Mouse (Mus musculus) intestine, postnatal 0 days (tissue): ENCODE results near the gene Map3k3. TPM values are rescaled to one million over a fixed set of nuclear protein-coding genes. Genes with fewer than 3 reads are reported as not detected.

Experiments
- ATAC-seq: fragments of 200-750 bp; cut with Nextera tagmentation; 2 replicates; pipeline ENCODE4 v1.8.0; 2017; ENCODE audit warnings: mild to moderate bottlenecking, moderate TSS enrichment, moderate library complexity
- H3K27ac ChIP-seq: fragments of 300-500 bp; sonication (generic); 2 replicates; pipeline ENCODE4 v1.5.1; 2014; ENCODE audit warnings: mild to moderate bottlenecking, low read depth, low read length, moderate library complexity
- H3K27me3 ChIP-seq: fragments of 300-500 bp; sonication (generic); replicated peaks from 2 replicates; pipeline ENCODE4 v1.6.1; 2014; ENCODE audit warnings: low read length, mixed read lengths; ENCODE audit not compliant: control insufficient read depth, insufficient read depth
- H3K36me3 ChIP-seq: fragments of 300-500 bp; sonication (generic); 2 replicates; pipeline ENCODE4 v1.6.1; 2014; ENCODE audit warnings: mild to moderate bottlenecking, moderate library complexity; ENCODE audit not compliant: control insufficient read depth, insufficient read depth
- H3K4me1 ChIP-seq: fragments of 300-500 bp; sonication (generic); replicated peaks from 2 replicates; pipeline ENCODE4 v1.6.1; 2014; ENCODE audit warnings: antibody characterized with exemption, low read length, mixed read lengths; ENCODE audit not compliant: control insufficient read depth, insufficient read depth
- H3K4me2 ChIP-seq: fragments of 300-500 bp; sonication (generic); replicated peaks from 2 replicates; pipeline ENCODE4 v1.6.1; 2014; ENCODE audit warnings: low read depth, mild to moderate bottlenecking, moderate library complexity
- H3K4me3 ChIP-seq: fragments of 300-500 bp; sonication (generic); 2 replicates; pipeline ENCODE4 v1.5.1; 2014; ENCODE audit warnings: low read depth, low read length
- H3K9ac ChIP-seq: fragments of 300-500 bp; sonication (generic); 2 replicates; pipeline ENCODE4 v1.6.1; 2014; ENCODE audit warnings: mild to moderate bottlenecking, low read depth, low read length
- H3K9me3 ChIP-seq: fragments of 300-500 bp; sonication (generic); 2 replicates; pipeline ENCODE4 v1.6.1; 2016; ENCODE audit warnings: mixed run types; ENCODE audit not compliant: control insufficient read depth
- CTCF ChIP-seq: sonication (generic); IDR thresholded peaks from 2 replicates; pipeline ENCODE4 v1.5.1; 2016; ENCODE audit warnings: low read depth, mild to moderate bottlenecking, control low read depth, antibody characterized with exemption, moderate library complexity
- WGBS: fragments of 180-500 bp; shearing (Covaris S2); extraction: QIAGEN DNeasy Blood & Tissue Kit; methylation state at CpG from one replicate; pipeline ENCODE4 v1.1.7; 2014; 5-methylcytosine and 5-hydroxymethylcytosine counted together
- polyA plus RNA-seq: library from polyadenylated mRNA; unstranded; fragments of >200 nt; fragmentation: Nextera tagmentation; extraction: Ambion mirVana; gene quantifications from 2 replicates; pipeline ENCODE4 v1.2.1, GENCODE M21; 2015

The Map3k3 gene
- polyA plus RNA-seq, 1 experiment from 2014 or later: 6.2 TPM

DNA sequence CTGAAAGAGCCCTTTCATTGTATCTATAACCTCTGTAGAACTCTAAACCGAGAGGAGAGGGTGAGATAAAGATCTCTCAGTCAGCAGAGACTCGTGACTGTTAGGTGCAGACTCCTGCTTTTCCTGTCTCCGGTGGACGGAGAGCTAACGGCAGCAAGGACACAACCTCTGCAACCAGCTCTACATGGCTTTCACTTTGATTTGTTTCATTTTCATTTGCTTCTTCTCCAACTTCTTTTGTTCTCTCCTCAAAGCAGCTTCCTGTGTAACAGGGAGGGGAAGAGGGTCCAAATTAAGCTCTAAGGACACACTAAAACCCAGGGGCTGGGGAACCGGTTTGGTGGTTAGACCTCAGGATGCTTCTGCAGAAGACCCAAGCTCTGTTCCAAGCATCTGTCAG, 116.3 kb downstream of the Map3k3 start:
- 59% methylated on average over 6 of the region's 6 CpGs for WGBS
- no peak for TF ChIP-seq CTCF
- H3K9ac ChIP-seq: no peak overlapping the region
- no peak overlapping the region for H3K4me2 ChIP-seq
- peaks cover 52% of the 10 kb centered on the region for H3K36me3 ChIP-seq
- no peak for ATAC-seq
- H3K4me1 ChIP-seq: no peaks in the 10 kb centered on the region
- no peak overlapping the region for H3K27ac ChIP-seq
- H3K9me3 ChIP-seq: no peaks in the 10 kb centered on the region
- H3K27me3 ChIP-seq: no peaks in the 10 kb centered on the region
- no peak overlapping the region for H3K4me3 ChIP-seq

DNA sequence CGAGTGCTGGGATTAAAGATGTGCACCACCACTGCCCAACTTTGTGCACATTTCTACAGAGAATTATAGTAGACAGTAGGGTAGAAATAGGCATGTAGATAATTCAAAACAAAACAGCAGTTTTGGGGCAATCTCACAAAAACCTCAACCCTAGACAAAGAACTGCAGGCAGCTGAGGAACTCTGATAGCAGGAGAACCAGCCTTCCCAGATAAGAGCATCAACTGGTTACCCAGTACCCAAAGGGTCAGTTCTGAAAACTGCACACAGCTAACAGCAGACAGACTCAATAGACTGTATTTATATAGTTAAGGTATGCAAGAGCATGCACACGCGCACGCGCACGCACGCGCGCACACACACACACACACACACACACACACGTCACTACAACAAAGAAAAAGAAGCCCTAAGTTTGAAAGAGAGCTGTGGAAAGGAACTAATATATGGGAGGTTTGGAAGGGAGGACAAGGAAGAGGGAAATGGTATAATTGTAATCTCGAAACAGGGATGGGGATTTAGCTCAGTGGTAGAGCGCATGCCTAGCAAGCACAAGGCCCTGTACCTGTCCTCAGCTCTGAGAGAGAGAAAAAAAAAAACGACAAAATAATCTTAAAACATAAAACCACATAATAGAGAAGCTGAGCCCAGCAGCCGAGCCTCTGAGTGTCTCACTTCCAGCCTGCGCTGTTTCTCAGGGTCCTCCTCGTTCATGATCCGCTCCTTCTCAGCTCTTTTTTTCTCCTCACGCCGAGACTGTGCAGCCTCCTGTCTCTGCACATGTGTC, 117.1 kb downstream of the Map3k3 start:
- Histone ChIP-seq H3K27ac (no peak overlapping the region), H3K27me3 (no peaks in the 10 kb centered on the region), H3K4me2 (no peak overlapping the region), H3K4me3 (no peak overlapping the region), H3K9ac (no peak overlapping the region), H3K4me1 (no peaks in the 10 kb centered on the region), H3K36me3 (peaks cover 59% of the 10 kb centered on the region), H3K9me3 (no peaks in the 10 kb centered on the region)
- no peak for TF ChIP-seq CTCF
- 91% methylated on average over 19 of the region's 19 CpGs for WGBS
- ATAC-seq: no peak

DNA sequence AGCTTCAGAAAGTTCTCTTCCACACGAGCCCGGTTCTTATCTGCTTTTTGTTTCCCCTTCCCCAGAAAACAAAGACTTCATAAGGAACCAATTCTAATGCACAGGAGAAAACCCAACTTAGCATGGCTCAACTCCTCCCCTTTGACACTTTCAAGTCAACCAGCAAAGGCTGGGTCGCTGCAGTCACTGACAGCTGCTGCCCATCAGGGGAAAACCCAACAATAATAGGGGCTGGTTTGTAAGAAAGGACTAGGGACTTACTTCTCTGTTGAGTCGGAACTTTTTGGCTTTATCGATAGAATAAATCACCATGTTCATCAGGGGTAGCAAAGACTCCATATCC, 117.7 kb downstream of the Map3k3 start, which contains the start of gene Strada:
Gene Strada (minus strand): TSS at position 46 of the 343 bp plus-strand sequence.
- TF ChIP-seq CTCF: no peak
- H3K4me2 ChIP-seq: no peak within 1 kb of the TSS
- no peaks in the 10 kb centered on the region for H3K9me3 ChIP-seq
- H3K4me3 ChIP-seq: no peak within 1 kb of the TSS
- peaks cover 65% of the 10 kb centered on the region for H3K36me3 ChIP-seq
- no peaks in the 10 kb centered on the region for H3K27me3 ChIP-seq
- no peaks in the 10 kb centered on the region for H3K4me1 ChIP-seq
- H3K27ac ChIP-seq: no peak within 1 kb of the TSS
- 79% methylated on average over 5 of the region's 5 CpGs for WGBS
- H3K9ac ChIP-seq: no peak within 1 kb of the TSS
- ATAC-seq: no peak

Other genes starting within 250 kb of the Map3k3 start
- 48.3 and 50.3 TPM in 2 replicates for gene Cyb561, start 131.3 kb upstream of the Map3k3 start, polyA plus RNA-seq
- 222 and 231 TPM in 2 replicates for gene Ace, start 116.7 kb upstream of the Map3k3 start, polyA plus RNA-seq
- not detected in 2 replicates for gene Ace3, start 89.9 kb upstream of the Map3k3 start, polyA plus RNA-seq
- gene Kcnh6, start 76.5 kb upstream of the Map3k3 start, polyA plus RNA-seq: 0.94 and 1.6 TPM in 2 replicates
- 30.8 and 31.3 TPM in 2 replicates for gene Dcaf7, start 47.7 kb upstream of the Map3k3 start, polyA plus RNA-seq
- 9.0 and 9.2 TPM in 2 replicates for gene Taco1, start 18.6 kb upstream of the Map3k3 start, polyA plus RNA-seq
- not detected in 2 replicates for gene Gm10840, start 76.2 kb downstream of the Map3k3 start, polyA plus RNA-seq
- 32.6 and 34.6 TPM in 2 replicates for gene Limd2, start 76.2 kb downstream of the Map3k3 start, polyA plus RNA-seq
- gene Strada, start 117.6 kb downstream of the Map3k3 start, polyA plus RNA-seq: 5.7 and 6.4 TPM in 2 replicates
- 41.9 and 45.4 TPM in 2 replicates for gene Ccdc47, start 131.7 kb downstream of the Map3k3 start, polyA plus RNA-seq
- gene Ddx42, start 132.3 kb downstream of the Map3k3 start, polyA plus RNA-seq: 28.1 and 30.0 TPM in 2 replicates
- 16.6 and 18.3 TPM in 2 replicates for gene Ftsj3, start 171.5 kb downstream of the Map3k3 start, polyA plus RNA-seq
- 160 and 168 TPM in 2 replicates for gene Psmc5, start 171.5 kb downstream of the Map3k3 start, polyA plus RNA-seq
- gene Smarcd2, start 188.4 kb downstream of the Map3k3 start, polyA plus RNA-seq: 25.3 and 26.3 TPM in 2 replicates
- 0.09 TPM in 1 of 2 replicates, not detected in the other for gene Tcam1, start 192.1 kb downstream of the Map3k3 start, polyA plus RNA-seq
- gene Gh, start 217.3 kb downstream of the Map3k3 start, polyA plus RNA-seq: not detected in 2 replicates
- gene Cd79b, start 230.1 kb downstream of the Map3k3 start, polyA plus RNA-seq: 1.3 and 1.5 TPM in 2 replicates